Mouse (Mus musculus): Measurements from ENCODE around the gene Tex2. TPM values are rescaled to one million over a fixed set of nuclear protein-coding genes. Genes with fewer than 3 reads are reported as not detected.
"Not testable (repeated sequence)": the region's sequence is repeated elsewhere in the genome, so short reads cannot be mapped to it uniquely, and the experiment has no call there.

Gene Tex2
- polyA plus RNA-seq, 1 experiment from 2014 or later, result 7.6 TPM

DNA sequence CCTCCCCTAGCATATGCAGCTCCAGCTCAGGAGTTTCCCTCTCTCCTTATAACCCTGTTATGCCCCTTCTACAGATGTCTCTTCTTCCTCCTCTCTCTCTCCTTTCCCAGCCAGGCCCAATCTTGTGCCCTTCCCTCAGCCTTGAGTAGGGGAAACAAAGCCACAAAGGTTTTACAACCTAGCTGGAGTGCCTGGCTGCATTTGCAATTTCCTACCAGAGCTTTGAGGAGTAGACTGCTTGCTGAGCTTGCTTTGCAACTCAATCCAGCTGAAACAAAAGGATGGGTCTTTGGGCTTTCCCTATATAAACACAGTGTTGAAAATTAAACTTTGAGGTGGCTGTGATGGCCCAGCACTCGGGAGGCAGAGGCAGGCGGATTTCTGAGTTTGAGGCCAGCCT is 20.2 kb upstream of the Tex2 start:
- Histone ChIP-seq H3K27me3 (ENCODE audit: control insufficient read depth, insufficient read depth, low read length) (no peaks in the 10 kb centered on the region), H3K4me2 (ENCODE audit: low read depth, severe bottlenecking) (no peak overlapping the region), H3K4me3 (ENCODE audit: low read depth, low read length) (no peak overlapping the region), H3K27ac (replicated peaks; ENCODE audit: low read depth, low read length) (no peak overlapping the region), H3K4me1 (ENCODE audit: control insufficient read depth, insufficient read depth, low read length) (no peaks in the 10 kb centered on the region), H3K9ac (ENCODE audit: low read length) (no peak overlapping the region), H3K9me3 (ENCODE audit: control insufficient read depth, low read length) (no peaks in the 10 kb centered on the region), H3K36me3 (ENCODE audit: control insufficient read depth, insufficient read depth, low read length) (no peaks in the 10 kb centered on the region)
- no peak for ATAC-seq (ENCODE audit: insufficient number of reproducible peaks, low FRiP score, low TSS enrichment, low read depth)
- 94% methylated on average over 2 of the region's 2 CpGs for WGBS
- DNase-seq (ENCODE audit: low spot score), result no peak

DNA sequence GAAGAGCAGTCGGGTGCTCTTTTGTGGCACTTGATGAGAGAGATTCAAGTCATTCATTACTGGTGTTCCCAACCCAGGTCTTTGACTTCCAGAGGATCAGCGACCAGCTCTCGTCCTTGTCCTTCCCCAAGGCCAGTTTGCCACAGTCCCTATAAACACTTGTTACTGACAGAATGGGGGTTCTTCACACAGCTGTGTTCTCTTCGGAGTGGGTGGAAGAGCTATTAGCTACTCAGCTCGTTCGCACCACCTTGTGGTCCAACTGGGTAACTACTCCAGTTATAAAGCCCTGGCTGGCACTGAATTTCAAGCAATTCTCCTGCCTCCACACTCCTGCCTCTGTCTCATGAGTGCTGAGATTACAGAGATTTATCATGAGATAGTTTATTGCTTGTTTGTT is 14.5 kb upstream of the Tex2 start:
- Histone ChIP-seq H3K36me3 (ENCODE audit: control insufficient read depth, insufficient read depth, low read length) (no peaks in the 10 kb centered on the region), H3K4me3 (ENCODE audit: low read depth, low read length) (no peak overlapping the region), H3K9ac (ENCODE audit: low read length) (no peak overlapping the region), H3K4me1 (ENCODE audit: control insufficient read depth, insufficient read depth, low read length) (no peaks in the 10 kb centered on the region), H3K27me3 (ENCODE audit: control insufficient read depth, insufficient read depth, low read length) (no peaks in the 10 kb centered on the region), H3K27ac (replicated peaks; ENCODE audit: low read depth, low read length) (no peak overlapping the region), H3K4me2 (ENCODE audit: low read depth, severe bottlenecking) (no peak overlapping the region), H3K9me3 (ENCODE audit: control insufficient read depth, low read length) (no peaks in the 10 kb centered on the region)
- 26% methylated on average over 6 of the region's 6 CpGs for WGBS
- ATAC-seq (ENCODE audit: insufficient number of reproducible peaks, low FRiP score, low TSS enrichment, low read depth), result no peak
- DNase-seq (ENCODE audit: low spot score), result peak; percentile 81

DNA sequence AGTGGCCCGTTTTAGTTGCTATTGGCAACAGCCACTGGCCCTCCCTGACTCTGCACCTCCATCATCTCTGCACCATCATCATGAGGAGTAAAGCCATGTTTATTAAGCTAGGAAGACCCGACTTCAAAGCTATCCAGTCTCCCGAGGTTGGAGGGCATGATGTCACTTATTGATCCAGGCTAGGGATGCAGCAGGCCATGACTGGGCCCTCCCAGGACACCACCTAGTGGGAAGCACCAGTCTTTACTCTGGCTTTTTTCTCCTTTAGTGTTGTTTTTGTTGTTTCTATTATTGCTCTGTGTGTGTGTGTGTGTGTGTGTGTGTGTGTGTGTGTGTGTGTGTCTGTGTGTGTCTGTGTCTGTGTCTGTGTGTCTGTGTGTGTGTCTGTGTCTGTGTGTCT is 12.4 kb upstream of the Tex2 start:
- Histone ChIP-seq H3K4me1 (ENCODE audit: control insufficient read depth, insufficient read depth, low read length) (no peaks in the 10 kb centered on the region), H3K27me3 (ENCODE audit: control insufficient read depth, insufficient read depth, low read length) (no peaks in the 10 kb centered on the region), H3K27ac (replicated peaks; ENCODE audit: low read depth, low read length) (no peak overlapping the region), H3K4me3 (ENCODE audit: low read depth, low read length) (no peak overlapping the region), H3K9me3 (ENCODE audit: control insufficient read depth, low read length) (no peaks in the 10 kb centered on the region), H3K9ac (ENCODE audit: low read length) (no peak overlapping the region), H3K36me3 (ENCODE audit: control insufficient read depth, insufficient read depth, low read length) (no peaks in the 10 kb centered on the region), H3K4me2 (ENCODE audit: low read depth, severe bottlenecking) (no peak overlapping the region)
- no peak for DNase-seq (ENCODE audit: low spot score)
- ATAC-seq (ENCODE audit: insufficient number of reproducible peaks, low FRiP score, low TSS enrichment, low read depth), result no peak
- WGBS, result 71% methylated on average over 3 of the region's 3 CpGs

GRCm38 (mm10) chr11:106623629-106624028 is 10.4 kb upstream of the Tex2 start:
- Histone ChIP-seq H3K36me3 (ENCODE audit: control insufficient read depth, insufficient read depth, low read length) (no peaks in the 10 kb centered on the region), H3K4me2 (ENCODE audit: low read depth, severe bottlenecking) (no peak overlapping the region), H3K4me1 (ENCODE audit: control insufficient read depth, insufficient read depth, low read length) (no peaks in the 10 kb centered on the region), H3K9ac (ENCODE audit: low read length) (no peak overlapping the region), H3K27ac (replicated peaks; ENCODE audit: low read depth, low read length) (no peak overlapping the region), H3K4me3 (ENCODE audit: low read depth, low read length) (no peak overlapping the region), H3K9me3 (ENCODE audit: control insufficient read depth, low read length) (no peaks in the 10 kb centered on the region), H3K27me3 (ENCODE audit: control insufficient read depth, insufficient read depth, low read length) (no peaks in the 10 kb centered on the region)
- DNase-seq (ENCODE audit: low spot score) (no peak), ATAC-seq (ENCODE audit: insufficient number of reproducible peaks, low FRiP score, low TSS enrichment, low read depth) (no peak)
- WGBS, result 75% methylated on average over 2 of the region's 2 CpGs

- H3K4me2 ChIP-seq (ENCODE audit: low read depth, severe bottlenecking), result no peak overlapping the region
- H3K36me3 ChIP-seq (ENCODE audit: control insufficient read depth, insufficient read depth, low read length), result no peaks in the 10 kb centered on the region
- H3K27me3 ChIP-seq (ENCODE audit: control insufficient read depth, insufficient read depth, low read length), result no peaks in the 10 kb centered on the region
- no peak overlapping the region for H3K4me3 ChIP-seq (ENCODE audit: low read depth, low read length)
- WGBS, result 93% methylated on average over 8 of the region's 8 CpGs
- no peak overlapping the region for H3K27ac ChIP-seq (replicated peaks; ENCODE audit: low read depth, low read length)
- no peaks in the 10 kb centered on the region for H3K9me3 ChIP-seq (ENCODE audit: control insufficient read depth, low read length)
- no peak overlapping the region for H3K9ac ChIP-seq (ENCODE audit: low read length)
- DNase-seq (ENCODE audit: low spot score), result no peak
- ATAC-seq (ENCODE audit: insufficient number of reproducible peaks, low FRiP score, low TSS enrichment, low read depth), result no peak
- H3K4me1 ChIP-seq (ENCODE audit: control insufficient read depth, insufficient read depth, low read length), result no peaks in the 10 kb centered on the region
Observed at GRCm38 (mm10) chr11:106622056-106622455, 8.8 kb upstream of the Tex2 start.

DNA sequence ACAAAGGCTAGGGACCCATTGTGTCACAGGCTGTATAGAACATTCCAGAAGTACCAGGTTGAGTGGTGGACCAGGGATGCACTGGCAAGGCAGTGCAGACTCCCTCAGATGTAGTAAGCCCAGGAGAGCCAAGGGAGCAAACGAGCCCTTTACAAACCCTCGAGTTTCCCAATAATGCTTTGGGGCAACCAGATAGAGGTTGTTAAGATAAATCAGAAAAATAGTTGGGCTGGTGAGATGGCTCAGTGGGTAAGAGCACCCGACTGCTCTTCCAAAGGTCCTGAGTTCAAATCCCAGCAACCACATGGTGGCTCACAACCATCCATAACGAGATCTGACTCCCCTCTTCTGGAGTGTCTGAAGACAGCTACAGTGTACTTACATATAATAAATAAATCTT is 5.5 kb upstream of the Tex2 start:
- not testable (repeated sequence) for ATAC-seq (ENCODE audit: insufficient number of reproducible peaks, low FRiP score, low TSS enrichment, low read depth); H3K4me2 ChIP-seq (ENCODE audit: low read depth, severe bottlenecking); H3K27me3 ChIP-seq (ENCODE audit: control insufficient read depth, insufficient read depth, low read length); H3K27ac ChIP-seq (replicated peaks; ENCODE audit: low read depth, low read length); H3K9me3 ChIP-seq (ENCODE audit: control insufficient read depth, low read length); H3K36me3 ChIP-seq (ENCODE audit: control insufficient read depth, insufficient read depth, low read length); H3K4me3 ChIP-seq (ENCODE audit: low read depth, low read length); H3K4me1 ChIP-seq (ENCODE audit: control insufficient read depth, insufficient read depth, low read length); H3K9ac ChIP-seq (ENCODE audit: low read length); DNase-seq (ENCODE audit: low spot score)
- WGBS, result 87% methylated on average over 3 of the region's 4 CpGs

- no peak for ATAC-seq (ENCODE audit: insufficient number of reproducible peaks, low FRiP score, low TSS enrichment, low read depth)
- Histone ChIP-seq H3K9me3 (ENCODE audit: control insufficient read depth, low read length) (no peaks in the 10 kb centered on the region), H3K4me1 (ENCODE audit: control insufficient read depth, insufficient read depth, low read length) (no peaks in the 10 kb centered on the region)
Observed at GRCm38 (mm10) chr11:106617821-106618580, 4.8 kb upstream of the Tex2 start.

DNA sequence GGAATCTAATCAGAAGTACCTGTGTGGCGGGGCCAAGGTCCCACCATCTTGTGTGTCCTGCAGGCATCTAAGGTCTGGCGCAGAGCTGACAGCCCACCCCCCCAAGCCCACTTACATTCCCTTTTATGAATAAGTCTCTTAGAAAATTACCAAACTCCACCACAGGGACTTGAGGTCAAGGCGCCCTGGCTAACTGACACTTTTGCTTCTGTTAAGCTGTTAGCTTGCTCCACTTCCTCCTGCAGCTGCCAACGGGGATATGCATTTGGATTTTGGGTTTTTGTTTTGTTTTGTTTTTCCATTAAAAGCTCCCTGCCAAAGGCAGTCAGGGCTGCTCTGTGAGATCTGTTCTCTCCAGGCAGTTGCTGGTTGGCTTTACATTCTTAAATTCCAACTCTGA is 2.3 kb upstream of the Tex2 start:
- Histone ChIP-seq H3K4me2 (ENCODE audit: low read depth, severe bottlenecking) (no peak overlapping the region), H3K4me1 (ENCODE audit: control insufficient read depth, insufficient read depth, low read length) (peaks cover 6% of the 10 kb centered on the region), H3K9ac (ENCODE audit: low read length) (no peak overlapping the region), H3K27ac (replicated peaks; ENCODE audit: low read depth, low read length) (no peak overlapping the region), H3K36me3 (ENCODE audit: control insufficient read depth, insufficient read depth, low read length) (no peaks in the 10 kb centered on the region), H3K9me3 (ENCODE audit: control insufficient read depth, low read length) (no peaks in the 10 kb centered on the region), H3K4me3 (ENCODE audit: low read depth, low read length) (no peak overlapping the region), H3K27me3 (ENCODE audit: control insufficient read depth, insufficient read depth, low read length) (no peaks in the 10 kb centered on the region; the same call in 1 of the 2 replicates)
- DNase-seq (ENCODE audit: low spot score) (no peak), ATAC-seq (ENCODE audit: insufficient number of reproducible peaks, low FRiP score, low TSS enrichment, low read depth) (no peak)
- 91% methylated on average over 4 of the region's 4 CpGs for WGBS

More at GRCm38 (mm10) chr11:106617821-106618580, 4.8 kb upstream of the Tex2 start:
- H3K27ac ChIP-seq (replicated peaks; ENCODE audit: low read depth, low read length), result no peak overlapping the region
- 86% methylated on average over 13 of the region's 13 CpGs for WGBS
- no peaks in the 10 kb centered on the region for H3K36me3 ChIP-seq (ENCODE audit: control insufficient read depth, insufficient read depth, low read length)
- no peak overlapping the region for H3K4me3 ChIP-seq (ENCODE audit: low read depth, low read length)
- H3K4me2 ChIP-seq (ENCODE audit: low read depth, severe bottlenecking), result no peak overlapping the region
- DNase-seq (ENCODE audit: low spot score), result no peak
- no peak overlapping the region for H3K9ac ChIP-seq (ENCODE audit: low read length)
- H3K27me3 ChIP-seq (ENCODE audit: control insufficient read depth, insufficient read depth, low read length), result no peaks in the 10 kb centered on the region

GRCm38 (mm10) chr11:106614339-106614645 is 1.1 kb upstream of the Tex2 start:
- ATAC-seq (ENCODE audit: insufficient number of reproducible peaks, low FRiP score, low TSS enrichment, low read depth), result no peak
- Histone ChIP-seq H3K27me3 (ENCODE audit: control insufficient read depth, insufficient read depth, low read length) (no peaks in the 10 kb centered on the region; the same call in 1 of the 2 replicates), H3K4me3 (ENCODE audit: low read depth, low read length) (no peak overlapping the region), H3K9ac (ENCODE audit: low read length) (no peak overlapping the region), H3K9me3 (ENCODE audit: control insufficient read depth, low read length) (no peaks in the 10 kb centered on the region), H3K36me3 (ENCODE audit: control insufficient read depth, insufficient read depth, low read length) (no peaks in the 10 kb centered on the region), H3K4me2 (ENCODE audit: low read depth, severe bottlenecking) (no peak overlapping the region), H3K4me1 (ENCODE audit: control insufficient read depth, insufficient read depth, low read length) (peaks cover 6% of the 10 kb centered on the region), H3K27ac (replicated peaks; ENCODE audit: low read depth, low read length) (no peak overlapping the region)
- DNase-seq (ENCODE audit: low spot score), result no peak
- WGBS, result 91% methylated on average over 4 of the region's 4 CpGs
